Mouse (Mus musculus) embryonic facial prominence, embryonic 15.5 days (tissue): ENCODE results near the gene Derl3. TPM values are rescaled to one million over a fixed set of nuclear protein-coding genes. Genes with fewer than 3 reads are reported as not detected.
"Not testable (repeated sequence)": the region's sequence is repeated elsewhere in the genome, so short reads cannot be mapped to it uniquely, and the experiment has no call there.

Experiments used
- ATAC-seq: fragments of 200-750 bp; cut with Nextera tagmentation; 2 replicates; pipeline ENCODE4 v1.8.0; 2017; ENCODE audit warnings: low read depth, moderate TSS enrichment; ENCODE audit not compliant: insufficient number of reproducible peaks, low FRiP score, low TSS enrichment
- H3K27ac ChIP-seq: fragments of 300-500 bp; sonication (generic); replicated peaks from 2 replicates; pipeline ENCODE4 v1.5.1; 2015; ENCODE audit warnings: mild to moderate bottlenecking, inconsistent platforms
- H3K27me3 ChIP-seq: fragments of 300-500 bp; sonication (generic); 2 replicates; pipeline ENCODE4 v1.6.1; 2015; ENCODE audit warnings: inconsistent platforms
- H3K36me3 ChIP-seq: fragments of 300-500 bp; sonication (generic); 2 replicates; pipeline ENCODE4 v1.6.1; 2015; ENCODE audit warnings: mild to moderate bottlenecking, inconsistent platforms
- H3K4me1 ChIP-seq: fragments of 300-500 bp; sonication (generic); 2 replicates; pipeline ENCODE4 v1.6.1; 2015; ENCODE audit warnings: inconsistent platforms
- H3K4me2 ChIP-seq: fragments of 300-500 bp; sonication (generic); replicated peaks from 2 replicates; pipeline ENCODE4 v1.6.1; 2015; ENCODE audit warnings: mild to moderate bottlenecking, inconsistent platforms
- H3K4me3 ChIP-seq: fragments of 300-500 bp; sonication (generic); replicated peaks from 2 replicates; pipeline ENCODE4 v1.5.1; 2015; ENCODE audit warnings: mild to moderate bottlenecking, inconsistent platforms
- H3K9ac ChIP-seq: fragments of 300-500 bp; sonication (generic); 2 replicates; pipeline ENCODE4 v1.6.1; 2015; ENCODE audit warnings: inconsistent platforms
- H3K9me3 ChIP-seq: fragments of 300-500 bp; sonication (generic); replicated peaks from 2 replicates; pipeline ENCODE4 v1.6.1; 2016; ENCODE audit warnings: inconsistent platforms
- WGBS: fragments of 180-500 bp; shearing (Covaris S2); methylation state at CpG from one replicate; pipeline ENCODE4 v1.1.7; 2015; 5-methylcytosine and 5-hydroxymethylcytosine counted together
- polyA plus RNA-seq: library from polyadenylated mRNA; unstranded; fragments of >200 nt; fragmentation: Nextera tagmentation; extraction: Ambion mirVana; gene quantifications from 2 replicates; pipeline ENCODE4 v1.2.1, GENCODE M21; 2015

Gene Derl3
- polyA plus RNA-seq: 2.0 and 3.1 TPM in 2 replicates

- 5% methylated on average over 51 of the region's 51 CpGs for WGBS
- Histone ChIP-seq H3K27ac (no peak within 1 kb of the TSS), H3K27me3 (no peaks in the 10 kb centered on the region), H3K36me3 (peaks cover 36% of the 10 kb centered on the region), H3K9me3 (no peaks in the 10 kb centered on the region), H3K9ac (0 out of 2 replicates have a peak within 1 kb of the TSS, but pooled peaks have one; percentile 26), H3K4me2 (peak within 1 kb of the TSS; percentile 93), H3K4me1 (peaks cover 18% of the 10 kb centered on the region), H3K4me3 (peak within 1 kb of the TSS; percentile 48)
- ATAC-seq: peak; percentile 97
These were observed at the start of gene Derl3 for GRCm38 (mm10) chr10:75893089-75893750. TSS of gene Derl3 (plus strand) at chr10:75893413.

GRCm38 (mm10) chr10:75843898-75844297, 49.3 kb upstream of the Derl3 start:
- H3K27ac ChIP-seq, H3K27me3 ChIP-seq, H3K4me1 ChIP-seq, H3K36me3 ChIP-seq, H3K4me3 ChIP-seq, H3K4me2 ChIP-seq, ATAC-seq, H3K9ac ChIP-seq, H3K9me3 ChIP-seq: not testable (repeated sequence)
- 75% methylated on average over 6 of the region's 6 CpGs for WGBS

GRCm38 (mm10) chr10:75844800-75845199, 48.4 kb upstream of the Derl3 start:
- Histone ChIP-seq H3K4me1 (no peaks in the 10 kb centered on the region), H3K9me3 (no peaks in the 10 kb centered on the region), H3K4me2 (no peak overlapping the region), H3K27ac (no peak overlapping the region), H3K27me3 (no peaks in the 10 kb centered on the region), H3K9ac (no peak overlapping the region), H3K4me3 (no peak overlapping the region), H3K36me3 (no peaks in the 10 kb centered on the region)
- no peak for ATAC-seq
- WGBS: 76% methylated on average over 1 of the region's 1 CpGs

GRCm38 (mm10) chr10:75845306-75845930, 47.8 kb upstream of the Derl3 start:
- no peak for ATAC-seq

GRCm38 (mm10) chr10:75848382-75848781, 44.8 kb upstream of the Derl3 start:
- H3K27me3 ChIP-seq: no peaks in the 10 kb centered on the region
- no peak overlapping the region for H3K9ac ChIP-seq
- H3K4me1 ChIP-seq: peaks cover 13% of the 10 kb centered on the region
- H3K4me3 ChIP-seq: no peak overlapping the region
- H3K27ac ChIP-seq: no peak overlapping the region
- no peaks in the 10 kb centered on the region for H3K9me3 ChIP-seq
- no peak overlapping the region for H3K4me2 ChIP-seq
- no peaks in the 10 kb centered on the region for H3K36me3 ChIP-seq
- ATAC-seq: no peak
- 27% methylated on average over 3 of the region's 3 CpGs for WGBS

More at GRCm38 (mm10) chr10:75845306-75845930, 47.8 kb upstream of the Derl3 start:
- WGBS: 75% methylated on average over 6 of the region's 6 CpGs
- no peak overlapping the region for H3K4me3 ChIP-seq
- no peak overlapping the region for H3K27ac ChIP-seq
- H3K36me3 ChIP-seq: no peaks in the 10 kb centered on the region
- no peaks in the 10 kb centered on the region for H3K9me3 ChIP-seq
- no peaks in the 10 kb centered on the region for H3K27me3 ChIP-seq
- no peaks in the 10 kb centered on the region for H3K4me1 ChIP-seq
- no peak overlapping the region for H3K4me2 ChIP-seq
- H3K9ac ChIP-seq: no peak overlapping the region

GRCm38 (mm10) chr10:75851076-75851475, 42.1 kb upstream of the Derl3 start:
- no peak overlapping the region for H3K9ac ChIP-seq
- H3K4me3 ChIP-seq: no peak overlapping the region
- 5% methylated on average over 6 of the region's 6 CpGs for WGBS
- ATAC-seq: no peak
- H3K27ac ChIP-seq: peak overlapping the region; percentile 55; the same call in 1 of the 2 replicates
- H3K27me3 ChIP-seq: no peaks in the 10 kb centered on the region
- peak overlapping the region; percentile 10; the same call in 1 of the 2 replicates for H3K4me2 ChIP-seq
- no peaks in the 10 kb centered on the region for H3K9me3 ChIP-seq
- H3K36me3 ChIP-seq: no peaks in the 10 kb centered on the region
- H3K4me1 ChIP-seq: peaks cover 13% of the 10 kb centered on the region

GRCm38 (mm10) chr10:75851681-75852080, 41.5 kb upstream of the Derl3 start:
- peak overlapping the region; percentile 55 for H3K27ac ChIP-seq
- H3K36me3 ChIP-seq: no peaks in the 10 kb centered on the region
- no peaks in the 10 kb centered on the region for H3K9me3 ChIP-seq
- ATAC-seq: no peak
- H3K4me1 ChIP-seq: peaks cover 13% of the 10 kb centered on the region
- no peaks in the 10 kb centered on the region for H3K27me3 ChIP-seq
- H3K4me2 ChIP-seq: peak overlapping the region; percentile 10; the same call in 1 of the 2 replicates
- WGBS: 35% methylated on average over 3 of the region's 3 CpGs
- H3K4me3 ChIP-seq: no peak overlapping the region
- H3K9ac ChIP-seq: no peak overlapping the region

- WGBS: 94% methylated on average over 12 of the region's 12 CpGs
These were observed 40.6 kb upstream of the Derl3 start for GRCm38 (mm10) chr10:75852539-75853125.

GRCm38 (mm10) chr10:75853452-75853851, 39.8 kb upstream of the Derl3 start:
- no peak overlapping the region for H3K4me3 ChIP-seq
- no peak overlapping the region for H3K4me2 ChIP-seq
- no peak overlapping the region for H3K27ac ChIP-seq
- H3K9me3 ChIP-seq: no peaks in the 10 kb centered on the region
- no peak for ATAC-seq
- peaks cover 8% of the 10 kb centered on the region for H3K36me3 ChIP-seq
- H3K27me3 ChIP-seq: no peaks in the 10 kb centered on the region
- WGBS: 28% methylated on average over 10 of the region's 10 CpGs
- no peak overlapping the region for H3K9ac ChIP-seq
- H3K4me1 ChIP-seq: peaks cover 22% of the 10 kb centered on the region

More at GRCm38 (mm10) chr10:75852539-75853125, 40.6 kb upstream of the Derl3 start:
- ATAC-seq: no peak
- Histone ChIP-seq H3K4me1 (peaks cover 15% of the 10 kb centered on the region), H3K9ac (no peak overlapping the region), H3K4me2 (no peak overlapping the region), H3K36me3 (peaks cover 5% of the 10 kb centered on the region), H3K27me3 (no peaks in the 10 kb centered on the region), H3K27ac (no peak overlapping the region), H3K4me3 (no peak overlapping the region), H3K9me3 (no peaks in the 10 kb centered on the region)

- Histone ChIP-seq H3K4me1 (peaks cover 28% of the 10 kb centered on the region), H3K36me3 (peaks cover 8% of the 10 kb centered on the region), H3K4me2 (no peak overlapping the region), H3K27ac (no peak overlapping the region), H3K9ac (no peak overlapping the region), H3K27me3 (no peaks in the 10 kb centered on the region), H3K9me3 (no peaks in the 10 kb centered on the region), H3K4me3 (no peak overlapping the region)
- WGBS: 51% methylated on average over 5 of the region's 5 CpGs
- 0 out of 2 replicates have a peak, but pooled peaks have one; percentile 31 for ATAC-seq
These were observed 39.1 kb upstream of the Derl3 start for GRCm38 (mm10) chr10:75854096-75854495.

- no peak overlapping the region for H3K4me3 ChIP-seq
- WGBS: 81% methylated on average over 6 of the region's 6 CpGs
- H3K27me3 ChIP-seq: no peaks in the 10 kb centered on the region
- H3K9ac ChIP-seq: no peak overlapping the region
- peaks cover 31% of the 10 kb centered on the region for H3K4me1 ChIP-seq
- H3K36me3 ChIP-seq: peaks cover 8% of the 10 kb centered on the region
- H3K4me2 ChIP-seq: no peak overlapping the region
- ATAC-seq: no peak
- H3K9me3 ChIP-seq: no peaks in the 10 kb centered on the region
- H3K27ac ChIP-seq: no peak overlapping the region
These were observed 38.4 kb upstream of the Derl3 start for GRCm38 (mm10) chr10:75854791-75855190.
